10 mouse cellular contexts compared by ENCODE assay signal in genomic region chr19:53031957-53032371, GRCm38 (mm10). TPM values are rescaled to one million over a fixed set of nuclear protein-coding genes. Genes with fewer than 3 reads are reported as not detected.
A peak's percentile ranks its signal among the peaks of the same experiment; 100 is the strongest.
DNase-seq lines count a peak whose midpoint lies in the region; ATAC-seq and TF ChIP-seq lines count a peak whose summit lies in the region.
"Had no signal": no experiment of that assay in that cellular context is flagged by ENCODE, and none has a peak within 500 bp of the region (broad histone marks: within the 10 kb centered on the region; RNA-seq: fewer than 3 reads in every experiment).

No protein-coding gene starts in this region.

- no peak overlapping the region for H3K9ac ChIP-seq in lung, embryonic 14.5 days
- H3K9ac ChIP-seq in liver, embryonic 11.5 days (ENCODE audit: low read depth, low read length), result peak overlapping the region; percentile 57
- H3K9ac ChIP-seq: hindbrain, embryonic 13.5 days had no signal

- DNase-seq in adrenal gland, postnatal 36 days, result peak; percentile 31 to 38
- DNase-seq in adrenal gland, adult 8-10 months, result no peak
- DNase-seq in lung, embryonic 14.5 days, result no peak
- DNase-seq in lung, postnatal 14 days, result no peak
- DNase-seq in liver, embryonic 11.5 days (ENCODE audit: low spot score), result no peak
- peak; percentile 75 for DNase-seq in yolk sac, embryonic 10.5 days (ENCODE audit: low spot score)
- no peak for DNase-seq in embryonic facial prominence, embryonic 10.5 days (ENCODE audit: low spot score)
- DNase-seq in thymus, postnatal 36 days, result no peak

- peaks cover 40% of the 10 kb centered on the region for H3K36me3 ChIP-seq in lung, embryonic 14.5 days (ENCODE audit: insufficient read depth)
- peaks cover 23% of the 10 kb centered on the region for H3K36me3 ChIP-seq in liver, embryonic 11.5 days (ENCODE audit: control insufficient read depth, insufficient read depth, low read length)
- H3K36me3 ChIP-seq in embryonic facial prominence, embryonic 10.5 days (replicated peaks), result peaks cover 58% of the 10 kb centered on the region

- no peaks in the 10 kb centered on the region for H3K27me3 ChIP-seq in lung, embryonic 14.5 days (ENCODE audit: insufficient read depth, low read length)
- no peaks in the 10 kb centered on the region for H3K27me3 ChIP-seq in liver, embryonic 11.5 days (replicated peaks; ENCODE audit: control insufficient read depth, insufficient read depth, low read length)
- H3K27me3 ChIP-seq in embryonic facial prominence, embryonic 10.5 days (replicated peaks; ENCODE audit: low read depth, poor library complexity, severe bottlenecking), result no peaks in the 10 kb centered on the region
- H3K27me3 ChIP-seq: hindbrain, embryonic 13.5 days had no signal

- WGBS in lung, embryonic 14.5 days, result 41% methylated on average over 7 of the region's 8 CpGs
- 36% methylated on average over 8 of the region's 8 CpGs for WGBS in liver, embryonic 11.5 days
- WGBS in embryonic facial prominence, embryonic 10.5 days, result 70% methylated on average over 8 of the region's 8 CpGs

- H3K4me2 ChIP-seq in lung, embryonic 14.5 days, result no peak overlapping the region
- peak overlapping the region; percentile 65 for H3K4me2 ChIP-seq in liver, embryonic 11.5 days
- H3K4me2 ChIP-seq: hindbrain, embryonic 13.5 days had no signal

- TF ChIP-seq CTCF in lung, embryonic 14.5 days (IDR thresholded peaks at IDR 0.05; ENCODE audit: low read depth), result no peak

- H3K4me1 ChIP-seq in lung, embryonic 14.5 days (ENCODE audit: insufficient read depth), result peaks cover under 1% of the 10 kb centered on the region; the same call in 1 of the 2 replicates
- peaks cover 51% of the 10 kb centered on the region for H3K4me1 ChIP-seq in liver, embryonic 11.5 days (replicated peaks; ENCODE audit: control insufficient read depth, insufficient read depth, low read length)
- peaks cover 11% of the 10 kb centered on the region; the same call in 1 of the 2 replicates for H3K4me1 ChIP-seq in embryonic facial prominence, embryonic 10.5 days

- peak; percentile 44; the same call in 1 of the 2 replicates for ATAC-seq in lung, embryonic 14.5 days (ENCODE audit: insufficient read depth)
- peak; percentile 82 for ATAC-seq in liver, embryonic 11.5 days (replicated peaks; ENCODE audit: low FRiP score)
- ATAC-seq: midbrain, embryonic 16.5 days had no signal

- no peaks in the 10 kb centered on the region for H3K9me3 ChIP-seq in lung, embryonic 14.5 days (ENCODE audit: low read depth, low read length)
- H3K9me3 ChIP-seq in liver, embryonic 11.5 days (ENCODE audit: control insufficient read depth, low read length), result no peaks in the 10 kb centered on the region
- no peaks in the 10 kb centered on the region for H3K9me3 ChIP-seq in embryonic facial prominence, embryonic 10.5 days
- H3K9me3 ChIP-seq: hindbrain, embryonic 13.5 days had no signal

- no peak overlapping the region for H3K4me3 ChIP-seq in lung, embryonic 14.5 days (ENCODE audit: low read depth, low read length)
- 0 out of 2 replicates have a peak overlapping the region, but pooled peaks have one; percentile 7 for H3K4me3 ChIP-seq in liver, embryonic 11.5 days (ENCODE audit: low read depth, low read length)
- H3K4me3 ChIP-seq in embryonic facial prominence, embryonic 10.5 days, result no peak overlapping the region
- H3K4me3 ChIP-seq: hindbrain, embryonic 13.5 days had no signal

- no peak overlapping the region for H3K27ac ChIP-seq in lung, embryonic 14.5 days (ENCODE audit: low read depth)
- H3K27ac ChIP-seq in liver, embryonic 11.5 days (ENCODE audit: low read depth, low read length), result peak overlapping the region; percentile 94
- H3K27ac ChIP-seq in embryonic facial prominence, embryonic 10.5 days (replicated peaks), result no peak overlapping the region
- H3K27ac ChIP-seq: hindbrain, embryonic 13.5 days had no signal

RNA-seq across cellular contexts. Expression of gene Xpnpep1, which starts 8.1 kb away (rescaled TPM):
- total RNA-seq in adrenal gland, postnatal 36 days (2021), result 10 to 100 TPM; 87.8 to 98.7 TPM
- 10 to 100 TPM; 76.5 to 88.9 (median 81.1) TPM for total RNA-seq in adrenal gland, adult 8-10 months (2022)
- polyA plus RNA-seq in lung, embryonic 14.5 days (2014; fragmentation: Nextera tagmentation; extraction: Ambion mirVana), result 196 and 200 TPM in 2 replicates
- polyA plus RNA-seq in liver, embryonic 11.5 days (2014; fragmentation: Nextera tagmentation; extraction: Ambion mirVana), result 180 and 196 TPM in 2 replicates
- 158 and 159 TPM in 2 replicates for polyA plus RNA-seq in embryonic facial prominence, embryonic 10.5 days (2016; fragmentation: Nextera tagmentation; extraction: Ambion mirVana)

Comparison
In these comparisons a context has a peak if more than half of its experiments do, and no peak if none do; other contexts are left out.
1. DNase-seq: peak in adrenal gland, postnatal 36 days (2 of 2) and yolk sac, embryonic 10.5 days (single experiment); none in adrenal gland, adult 8-10 months (single experiment), lung, embryonic 14.5 days (single experiment), lung, postnatal 14 days (single experiment), liver, embryonic 11.5 days (single experiment), embryonic facial prominence, embryonic 10.5 days (single experiment) and thymus, postnatal 36 days (0 of 2).